Mouse (Mus musculus): ENCODE data around the gene Hs3st3b1. TPM values are rescaled to one million over a fixed set of nuclear protein-coding genes. Genes with fewer than 3 reads are reported as not detected.

Gene Hs3st3b1
- polyA plus RNA-seq, 1 experiment, result 6.7 TPM

GRCm38 (mm10) chr11:63883385-63883784, 38.7 kb downstream of the Hs3st3b1 start:
- H3K27me3 ChIP-seq (replicated peaks; ENCODE audit: control insufficient read depth, insufficient read depth, low read length), result no peaks in the 10 kb centered on the region
- no peak for DNase-seq
- TF ChIP-seq POLR2A (IDR thresholded peaks at IDR 0.05; ENCODE audit: low read depth, low read length) (no peak), CTCF (conservative IDR thresholded peaks at IDR 0.05; ENCODE audit: insufficient read depth, insufficient read length, low read depth, low read length) (no peak)
- 74% methylated on average over 3 of the region's 3 CpGs for WGBS
- no peaks in the 10 kb centered on the region for H3K4me1 ChIP-seq (ENCODE audit: control insufficient read depth, insufficient read depth, low read length)
- no peaks in the 10 kb centered on the region for H3K36me3 ChIP-seq (ENCODE audit: control insufficient read depth, insufficient read depth, low read length)
- no peak overlapping the region for H3K27ac ChIP-seq (ENCODE audit: insufficient read depth, low read depth, low read length)
- H3K4me3 ChIP-seq (ENCODE audit: insufficient read depth, low read depth, low read length), result no peak overlapping the region

GRCm38 (mm10) chr11:63880296-63880695, 41.8 kb downstream of the Hs3st3b1 start:
- no peaks in the 10 kb centered on the region for H3K27me3 ChIP-seq (replicated peaks; ENCODE audit: control insufficient read depth, insufficient read depth, low read length)
- no peak for DNase-seq
- no peaks in the 10 kb centered on the region for H3K36me3 ChIP-seq (ENCODE audit: control insufficient read depth, insufficient read depth, low read length)
- no peak for TF ChIP-seq POLR2A (IDR thresholded peaks at IDR 0.05; ENCODE audit: low read depth, low read length)
- TF ChIP-seq CTCF (conservative IDR thresholded peaks at IDR 0.05; ENCODE audit: insufficient read depth, insufficient read length, low read depth, low read length), result no peak
- 88% methylated on average over 2 of the region's 2 CpGs for WGBS
- no peak overlapping the region for H3K27ac ChIP-seq (ENCODE audit: insufficient read depth, low read depth, low read length)
- H3K4me3 ChIP-seq (ENCODE audit: insufficient read depth, low read depth, low read length), result no peak overlapping the region
- H3K4me1 ChIP-seq (ENCODE audit: control insufficient read depth, insufficient read depth, low read length), result no peaks in the 10 kb centered on the region

GRCm38 (mm10) chr11:63879261-63879660, 42.8 kb downstream of the Hs3st3b1 start:
- Histone ChIP-seq H3K4me3 (ENCODE audit: insufficient read depth, low read depth, low read length) (no peak overlapping the region), H3K36me3 (ENCODE audit: control insufficient read depth, insufficient read depth, low read length) (no peaks in the 10 kb centered on the region), H3K27ac (ENCODE audit: insufficient read depth, low read depth, low read length) (no peak overlapping the region), H3K4me1 (ENCODE audit: control insufficient read depth, insufficient read depth, low read length) (no peaks in the 10 kb centered on the region), H3K27me3 (replicated peaks; ENCODE audit: control insufficient read depth, insufficient read depth, low read length) (no peaks in the 10 kb centered on the region)
- TF ChIP-seq CTCF (conservative IDR thresholded peaks at IDR 0.05; ENCODE audit: insufficient read depth, insufficient read length, low read depth, low read length), result no peak
- no peak for TF ChIP-seq POLR2A (IDR thresholded peaks at IDR 0.05; ENCODE audit: low read depth, low read length)
- 35% methylated on average over 10 of the region's 10 CpGs for WGBS
- DNase-seq, result no peak

- 65% methylated on average over 4 of the region's 4 CpGs for whole genome bisulfite sequencing
- no peak for TF ChIP-seq CTCF (conservative IDR thresholded peaks at IDR 0.05; ENCODE audit: insufficient read depth, insufficient read length, low read depth, low read length)
- H3K4me3 ChIP-seq (ENCODE audit: insufficient read depth, low read depth, low read length), result no peak overlapping the region
- H3K36me3 ChIP-seq (ENCODE audit: control insufficient read depth, insufficient read depth, low read length), result no peaks in the 10 kb centered on the region
- no peaks in the 10 kb centered on the region for H3K4me1 ChIP-seq (ENCODE audit: control insufficient read depth, insufficient read depth, low read length)
- H3K27ac ChIP-seq (ENCODE audit: insufficient read depth, low read depth, low read length), result no peak overlapping the region
- no peaks in the 10 kb centered on the region for H3K27me3 ChIP-seq (replicated peaks; ENCODE audit: control insufficient read depth, insufficient read depth, low read length)
- DNase-seq, result no peak
These were observed 43.5 kb downstream of the Hs3st3b1 start for GRCm38 (mm10) chr11:63878616-63879015.

GRCm38 (mm10) chr11:63862746-63863145, 59.3 kb downstream of the Hs3st3b1 start:
- Histone ChIP-seq H3K27ac (ENCODE audit: insufficient read depth, low read depth, low read length) (no peak overlapping the region), H3K36me3 (ENCODE audit: control insufficient read depth, insufficient read depth, low read length) (no peaks in the 10 kb centered on the region), H3K27me3 (replicated peaks; ENCODE audit: control insufficient read depth, insufficient read depth, low read length) (no peaks in the 10 kb centered on the region), H3K4me1 (ENCODE audit: control insufficient read depth, insufficient read depth, low read length) (no peaks in the 10 kb centered on the region), H3K4me3 (ENCODE audit: insufficient read depth, low read depth, low read length) (no peak overlapping the region)
- TF ChIP-seq CTCF (conservative IDR thresholded peaks at IDR 0.05; ENCODE audit: insufficient read depth, insufficient read length, low read depth, low read length) (no peak), POLR2A (IDR thresholded peaks at IDR 0.05; ENCODE audit: low read depth, low read length) (no peak)
- no peak for DNase-seq
- WGBS, result 51% methylated on average over 1 of the region's 1 CpGs

GRCm38 (mm10) chr11:63861982-63862381, 60.1 kb downstream of the Hs3st3b1 start:
- WGBS, result 64% methylated on average over 1 of the region's 1 CpGs
- no peak for TF ChIP-seq POLR2A (IDR thresholded peaks at IDR 0.05; ENCODE audit: low read depth, low read length)
- TF ChIP-seq CTCF (conservative IDR thresholded peaks at IDR 0.05; ENCODE audit: insufficient read depth, insufficient read length, low read depth, low read length), result no peak
- H3K27me3 ChIP-seq (replicated peaks; ENCODE audit: control insufficient read depth, insufficient read depth, low read length), result no peaks in the 10 kb centered on the region
- DNase-seq, result no peak
- H3K4me1 ChIP-seq (ENCODE audit: control insufficient read depth, insufficient read depth, low read length), result no peaks in the 10 kb centered on the region
- no peaks in the 10 kb centered on the region for H3K36me3 ChIP-seq (ENCODE audit: control insufficient read depth, insufficient read depth, low read length)
- no peak overlapping the region for H3K4me3 ChIP-seq (ENCODE audit: insufficient read depth, low read depth, low read length)
- no peak overlapping the region for H3K27ac ChIP-seq (ENCODE audit: insufficient read depth, low read depth, low read length)

GRCm38 (mm10) chr11:63851041-63851730, 70.9 kb downstream of the Hs3st3b1 start:
- 83% methylated on average over 6 of the region's 6 CpGs for WGBS
- Histone ChIP-seq H3K27me3 (replicated peaks; ENCODE audit: control insufficient read depth, insufficient read depth, low read length) (no peaks in the 10 kb centered on the region), H3K4me3 (ENCODE audit: insufficient read depth, low read depth, low read length) (no peak overlapping the region), H3K4me1 (ENCODE audit: control insufficient read depth, insufficient read depth, low read length) (no peaks in the 10 kb centered on the region), H3K27ac (ENCODE audit: insufficient read depth, low read depth, low read length) (no peak overlapping the region), H3K36me3 (ENCODE audit: control insufficient read depth, insufficient read depth, low read length) (no peaks in the 10 kb centered on the region)
- no peak for DNase-seq
- TF ChIP-seq CTCF (conservative IDR thresholded peaks at IDR 0.05; ENCODE audit: insufficient read depth, insufficient read length, low read depth, low read length), result no peak
- TF ChIP-seq POLR2A (IDR thresholded peaks at IDR 0.05; ENCODE audit: low read depth, low read length), result no peak
